Mouse (Mus musculus) limb, embryonic 10.5 days (tissue): ENCODE measurements at regions not wholly inside any gene's neighbourhood (a gene's known extent, or its start where the extent isn't known, plus 50 kb on each side); places are given as distances from the start of the nearest gene placed in this dataset.

Experiments used
- DNase-seq: peaks from one replicate; pipeline ENCODE4 v3.0.0-alpha.2; 2017; ENCODE audit warnings: low spot score
- H3K27ac ChIP-seq: fragments of 300-500 bp; sonication (generic); 2 replicates; pipeline ENCODE4 v1.5.1; 2016; ENCODE audit warnings: mild to moderate bottlenecking
- H3K27me3 ChIP-seq: fragments of 300-500 bp; sonication (generic); 2 replicates; pipeline ENCODE4 v1.6.1; 2016; ENCODE audit warnings: low read depth, mild to moderate bottlenecking; ENCODE audit not compliant: poor library complexity, severe bottlenecking
- H3K36me3 ChIP-seq: fragments of 300-500 bp; sonication (generic); 2 replicates; pipeline ENCODE4 v1.6.1; 2016; ENCODE audit warnings: mild to moderate bottlenecking, moderate library complexity
- H3K4me1 ChIP-seq: fragments of 300-500 bp; sonication (generic); 2 replicates; pipeline ENCODE4 v1.6.1; 2016
- H3K4me3 ChIP-seq: fragments of 300-500 bp; sonication (generic); 2 replicates; pipeline ENCODE4 v1.5.1; 2016; ENCODE audit warnings: mild to moderate bottlenecking, moderate library complexity
- H3K9me3 ChIP-seq: fragments of 300-500 bp; sonication (generic); replicated peaks from 2 replicates; pipeline ENCODE4 v1.6.1; 2016; ENCODE audit warnings: mild to moderate bottlenecking
- WGBS: fragments of 180-500 bp; shearing (Covaris S2); methylation state at CpG from one replicate; pipeline ENCODE4 v1.1.7; 2016; 5-methylcytosine and 5-hydroxymethylcytosine counted together

DNA sequence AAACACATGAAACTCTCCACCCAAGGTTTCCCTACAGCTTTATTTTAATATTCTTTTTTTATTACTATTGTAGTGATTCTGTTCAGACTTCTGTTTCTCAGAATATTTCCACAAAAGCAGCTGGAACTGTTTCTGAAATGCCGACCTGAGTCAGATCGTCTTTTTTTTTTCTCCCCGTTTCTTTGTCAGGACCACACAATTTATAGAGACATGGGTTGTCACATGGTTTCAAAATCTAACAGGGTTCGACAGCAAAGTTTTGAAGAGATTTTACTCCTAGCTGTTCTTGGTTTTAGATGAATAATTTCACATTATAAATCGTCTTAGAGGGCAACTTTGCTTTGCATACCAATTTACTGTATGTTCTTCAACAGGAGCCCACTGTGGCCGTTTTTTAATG, 84.0 kb upstream of the Ralgps2 start:
- Histone ChIP-seq H3K27ac (no peak overlapping the region), H3K27me3 (no peaks in the 10 kb centered on the region), H3K4me3 (no peak overlapping the region), H3K4me1 (no peaks in the 10 kb centered on the region), H3K9me3 (no peaks in the 10 kb centered on the region), H3K36me3 (no peaks in the 10 kb centered on the region)
- no peak for DNase-seq
- WGBS = 85% methylated on average over 6 of the region's 6 CpGs

DNA sequence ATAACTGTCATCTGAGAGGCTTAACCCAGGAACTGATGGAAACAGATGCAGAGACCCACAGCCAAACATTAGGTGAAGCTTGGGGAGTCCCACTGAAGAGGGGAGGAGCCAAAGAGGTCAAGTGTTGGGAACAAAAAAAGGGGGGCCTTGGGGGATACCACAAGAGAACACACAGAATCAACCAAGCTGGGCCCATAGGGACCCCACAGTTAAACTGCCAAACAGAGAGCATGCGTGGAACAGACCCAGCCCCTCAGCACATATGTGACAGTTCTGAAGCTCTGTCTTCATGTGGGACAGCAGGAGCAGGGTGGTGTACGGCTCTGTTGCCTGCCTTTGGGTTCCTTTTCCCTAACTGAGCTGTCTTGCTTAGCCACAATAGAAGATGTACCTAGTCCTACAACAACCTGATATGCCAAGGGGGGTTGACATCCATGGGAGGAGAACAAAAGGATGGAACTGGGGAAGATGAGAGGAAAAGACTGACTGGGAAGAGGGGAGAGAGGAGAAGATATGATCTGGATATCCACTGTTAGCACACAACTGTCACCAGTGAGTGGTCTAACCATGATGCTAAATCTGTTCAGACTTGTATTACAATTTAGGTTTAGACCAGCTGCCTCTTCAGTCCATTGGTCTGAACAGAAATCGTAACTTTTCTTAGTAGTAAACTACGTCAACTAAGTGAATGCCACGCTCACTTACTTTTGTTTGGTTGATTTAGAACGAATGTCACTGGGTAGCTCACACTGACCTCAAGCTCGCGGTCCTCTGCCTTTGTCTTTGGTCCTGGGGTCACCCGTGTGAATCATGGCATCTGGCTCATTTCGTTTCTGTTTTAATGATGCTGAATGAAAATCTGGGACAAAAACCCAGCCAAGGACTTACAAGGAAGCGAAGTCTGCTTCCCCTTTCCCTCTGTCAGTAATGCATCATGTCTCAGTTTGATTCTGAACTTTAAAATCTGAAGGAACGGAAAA, 83.3 kb upstream of the Ralgps2 start:
- no peaks in the 10 kb centered on the region for H3K36me3 ChIP-seq
- no peaks in the 10 kb centered on the region for H3K27me3 ChIP-seq
- DNase-seq = peak; percentile 24
- no peaks in the 10 kb centered on the region for H3K4me1 ChIP-seq
- no peak overlapping the region for H3K4me3 ChIP-seq
- 86% methylated on average over 12 of the region's 12 CpGs for WGBS
- no peak overlapping the region for H3K27ac ChIP-seq
- H3K9me3 ChIP-seq = no peaks in the 10 kb centered on the region

DNA sequence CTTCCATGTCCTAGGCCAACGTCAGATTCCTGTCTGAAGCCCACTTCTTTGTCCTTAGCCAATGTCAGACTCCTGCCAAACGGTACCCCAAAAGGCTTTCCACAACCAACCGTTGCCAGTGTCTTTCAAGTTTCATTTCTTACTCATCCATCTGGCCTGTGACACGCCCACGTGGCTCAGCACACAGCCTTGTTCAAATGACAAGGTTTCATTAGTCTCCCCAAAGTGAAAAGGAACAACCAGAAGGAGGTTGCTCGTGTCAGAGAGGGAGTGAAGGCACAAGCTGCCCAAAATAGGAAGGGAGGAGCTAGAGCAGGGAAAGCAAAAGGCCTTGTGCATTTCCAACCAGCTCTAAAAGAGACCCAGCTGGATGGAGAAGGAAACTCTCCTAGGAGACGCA, 80.5 kb upstream of the Ralgps2 start:
- Histone ChIP-seq H3K4me3 (no peak overlapping the region), H3K36me3 (no peaks in the 10 kb centered on the region), H3K27me3 (no peaks in the 10 kb centered on the region), H3K27ac (no peak overlapping the region), H3K4me1 (peaks cover 6% of the 10 kb centered on the region; the same call in 1 of the 2 replicates), H3K9me3 (no peaks in the 10 kb centered on the region)
- peak; percentile 21 for DNase-seq
- 69% methylated on average over 7 of the region's 7 CpGs for WGBS

DNA sequence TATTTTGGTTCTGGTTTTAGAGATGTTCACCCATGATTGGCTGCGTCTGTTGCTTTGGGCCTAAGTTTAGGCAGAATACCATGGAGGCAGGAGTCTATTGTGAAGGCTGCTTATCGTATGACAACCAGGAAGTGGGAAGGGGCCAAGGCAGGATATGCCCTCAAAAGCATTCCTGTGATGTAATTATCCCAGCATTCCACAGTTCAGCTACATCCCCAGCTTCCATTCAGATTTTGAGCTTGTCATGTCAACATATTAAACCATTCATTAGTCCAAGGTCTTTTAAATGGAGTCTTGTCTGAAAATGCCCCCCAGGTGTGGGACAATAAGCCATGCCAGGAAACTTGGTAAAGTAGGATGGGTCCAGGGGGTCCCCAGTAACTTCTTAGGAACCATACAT, 79.3 kb upstream of the Ralgps2 start:
- peaks cover 6% of the 10 kb centered on the region; the same call in 1 of the 2 replicates for H3K4me1 ChIP-seq
- H3K4me3 ChIP-seq = no peak overlapping the region
- WGBS = 90% methylated on average over 2 of the region's 2 CpGs
- no peak overlapping the region for H3K27ac ChIP-seq
- H3K27me3 ChIP-seq = no peaks in the 10 kb centered on the region
- no peaks in the 10 kb centered on the region for H3K9me3 ChIP-seq
- peak; percentile 14 for DNase-seq
- H3K36me3 ChIP-seq = no peaks in the 10 kb centered on the region

DNA sequence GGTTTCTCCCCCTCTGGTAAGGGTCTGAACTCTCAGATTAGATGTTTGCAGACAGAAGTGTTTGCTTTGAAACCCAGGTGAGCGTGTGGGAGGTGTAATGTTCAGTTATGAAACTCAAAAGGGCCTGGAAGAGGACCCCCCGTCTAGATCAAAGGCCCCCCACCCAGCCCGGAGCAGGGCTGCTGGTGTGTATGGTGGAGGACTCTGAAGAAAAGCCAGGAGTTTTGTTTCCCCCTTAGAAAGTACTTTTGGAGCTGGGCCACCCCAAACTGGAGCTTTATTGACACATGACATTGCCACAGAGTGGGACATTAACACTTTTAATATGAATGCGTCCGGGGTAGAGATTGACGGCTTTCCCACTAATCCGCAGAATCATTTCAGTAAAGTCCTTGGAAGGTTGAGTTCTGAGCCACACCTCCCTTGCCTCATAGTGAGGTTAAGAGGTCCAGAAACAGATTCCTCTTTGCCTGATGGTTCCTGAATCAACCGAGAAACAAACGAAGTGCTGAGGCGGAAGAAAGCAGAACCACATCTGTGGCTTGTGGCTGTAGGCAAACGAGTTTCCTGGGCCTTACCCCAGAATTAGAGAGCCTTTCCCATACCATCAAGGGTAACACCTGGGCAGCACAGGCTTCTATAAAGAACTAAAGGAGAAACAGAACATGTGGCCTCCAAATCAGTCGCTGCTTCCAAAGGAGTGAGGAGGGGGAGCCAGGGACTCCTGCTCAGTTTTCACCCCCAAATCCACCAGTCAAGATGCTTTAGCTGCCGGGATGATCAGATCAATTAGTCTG, 78.0 kb upstream of the Ralgps2 start:
- no peaks in the 10 kb centered on the region for H3K27me3 ChIP-seq
- H3K9me3 ChIP-seq = no peaks in the 10 kb centered on the region
- WGBS = 74% methylated on average over 13 of the region's 13 CpGs
- no peak for DNase-seq
- no peaks in the 10 kb centered on the region for H3K36me3 ChIP-seq
- H3K4me3 ChIP-seq = no peak overlapping the region
- peaks cover 6% of the 10 kb centered on the region; the same call in 1 of the 2 replicates for H3K4me1 ChIP-seq
- peak overlapping the region; percentile 42; the same call in 1 of the 2 replicates for H3K27ac ChIP-seq

DNA sequence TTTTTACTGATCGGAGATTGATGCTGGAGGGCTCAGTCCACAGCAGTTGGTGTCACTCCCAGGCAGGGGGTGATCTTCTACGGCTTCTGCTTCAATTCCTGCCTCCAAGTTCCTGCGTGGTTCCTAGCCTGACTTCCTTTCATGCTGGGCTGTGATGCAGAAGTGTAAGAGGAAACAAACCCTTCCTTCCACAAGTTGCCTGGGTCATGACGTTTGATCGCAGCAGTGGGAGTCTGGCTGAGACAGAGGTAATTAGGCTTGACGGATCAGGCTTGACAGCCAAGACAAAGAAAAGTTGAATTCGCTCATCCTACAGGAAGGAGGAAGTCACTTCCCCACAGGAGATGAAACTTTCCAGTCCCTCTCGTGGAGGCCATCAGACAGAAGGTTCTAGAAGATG, 77.2 kb upstream of the Ralgps2 start:
- 62% methylated on average over 8 of the region's 8 CpGs for whole genome bisulfite sequencing
- Histone ChIP-seq H3K27ac (no peak overlapping the region), H3K9me3 (no peaks in the 10 kb centered on the region), H3K36me3 (no peaks in the 10 kb centered on the region), H3K27me3 (no peaks in the 10 kb centered on the region), H3K4me3 (no peak overlapping the region), H3K4me1 (peaks cover 6% of the 10 kb centered on the region; the same call in 1 of the 2 replicates)
- no peak for DNase-seq

DNA sequence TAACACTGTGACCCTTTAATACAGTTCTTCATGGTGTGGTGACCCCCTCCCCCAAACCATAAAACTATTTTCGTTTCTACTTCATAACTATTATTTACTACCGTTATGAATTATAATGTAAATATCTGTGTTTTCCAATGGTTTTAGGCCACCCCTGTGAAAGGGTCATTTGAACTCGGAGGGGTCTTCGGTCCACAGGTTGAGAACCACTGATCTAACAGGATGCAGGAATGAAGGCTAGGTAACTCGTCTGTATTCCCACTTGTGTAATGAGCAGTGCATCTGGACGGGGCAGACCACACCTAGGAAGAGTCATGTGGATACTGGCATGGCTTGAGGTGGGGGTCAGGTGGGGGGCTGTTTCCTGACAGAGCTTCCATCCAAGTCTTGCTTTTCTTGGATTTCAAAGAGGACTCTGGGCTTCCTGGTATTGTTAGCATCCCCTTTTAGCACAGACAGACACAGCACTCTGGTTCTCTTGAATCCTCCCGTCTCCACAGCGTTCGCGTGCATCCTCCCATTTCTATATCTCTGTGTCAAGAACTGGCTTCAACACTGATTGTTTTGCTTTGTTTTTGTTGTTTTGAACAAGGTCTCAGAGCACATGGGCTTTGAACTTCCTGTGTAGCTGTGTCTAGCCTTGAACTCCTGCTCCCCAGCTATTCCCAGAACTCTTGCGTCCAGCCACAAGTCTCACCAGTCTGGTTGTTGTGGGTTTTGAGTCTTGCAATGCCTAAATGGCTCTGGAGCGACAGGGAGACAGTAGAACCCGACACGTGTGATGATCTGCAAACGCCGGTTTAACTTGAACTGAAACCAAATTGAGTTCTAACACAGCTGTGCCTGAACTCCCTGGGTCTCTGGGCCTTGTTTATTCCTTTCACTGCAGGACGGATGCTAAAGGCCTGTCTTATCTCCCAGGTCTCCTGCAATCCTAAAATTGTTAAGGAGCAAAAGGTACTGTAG, 75.4 kb upstream of the Ralgps2 start:
- no peak overlapping the region for H3K27ac ChIP-seq
- H3K4me3 ChIP-seq = no peak overlapping the region
- H3K4me1 ChIP-seq = peaks cover 6% of the 10 kb centered on the region; the same call in 1 of the 2 replicates
- H3K9me3 ChIP-seq = no peaks in the 10 kb centered on the region
- DNase-seq = no peak
- WGBS = 89% methylated on average over 17 of the region's 17 CpGs
- no peaks in the 10 kb centered on the region for H3K36me3 ChIP-seq
- H3K27me3 ChIP-seq = no peaks in the 10 kb centered on the region

DNA sequence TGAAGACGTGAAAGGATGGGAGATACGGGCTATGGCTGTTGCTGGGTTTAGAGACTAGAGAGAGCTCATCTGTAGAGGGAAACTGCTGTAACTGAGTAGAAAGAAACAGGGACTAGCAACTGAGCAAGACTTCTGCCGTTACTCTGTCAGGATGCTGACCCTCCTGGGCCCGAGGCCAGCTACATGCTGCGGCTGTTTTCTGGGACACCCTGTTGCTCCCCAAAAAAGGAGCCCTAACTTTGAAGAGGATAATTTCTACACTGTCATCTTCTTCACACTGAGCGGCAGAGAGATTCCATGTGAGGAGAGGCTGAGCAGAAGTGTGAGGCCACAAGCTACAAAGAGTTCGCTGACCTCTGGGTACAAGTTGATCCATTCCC, 74.2 kb upstream of the Ralgps2 start:
- peaks cover 6% of the 10 kb centered on the region; the same call in 1 of the 2 replicates for H3K4me1 ChIP-seq
- H3K27ac ChIP-seq = no peak overlapping the region
- no peak overlapping the region for H3K4me3 ChIP-seq
- no peaks in the 10 kb centered on the region for H3K27me3 ChIP-seq
- WGBS = 80% methylated on average over 7 of the region's 7 CpGs
- no peaks in the 10 kb centered on the region for H3K36me3 ChIP-seq
- no peaks in the 10 kb centered on the region for H3K9me3 ChIP-seq
- DNase-seq = no peak

DNA sequence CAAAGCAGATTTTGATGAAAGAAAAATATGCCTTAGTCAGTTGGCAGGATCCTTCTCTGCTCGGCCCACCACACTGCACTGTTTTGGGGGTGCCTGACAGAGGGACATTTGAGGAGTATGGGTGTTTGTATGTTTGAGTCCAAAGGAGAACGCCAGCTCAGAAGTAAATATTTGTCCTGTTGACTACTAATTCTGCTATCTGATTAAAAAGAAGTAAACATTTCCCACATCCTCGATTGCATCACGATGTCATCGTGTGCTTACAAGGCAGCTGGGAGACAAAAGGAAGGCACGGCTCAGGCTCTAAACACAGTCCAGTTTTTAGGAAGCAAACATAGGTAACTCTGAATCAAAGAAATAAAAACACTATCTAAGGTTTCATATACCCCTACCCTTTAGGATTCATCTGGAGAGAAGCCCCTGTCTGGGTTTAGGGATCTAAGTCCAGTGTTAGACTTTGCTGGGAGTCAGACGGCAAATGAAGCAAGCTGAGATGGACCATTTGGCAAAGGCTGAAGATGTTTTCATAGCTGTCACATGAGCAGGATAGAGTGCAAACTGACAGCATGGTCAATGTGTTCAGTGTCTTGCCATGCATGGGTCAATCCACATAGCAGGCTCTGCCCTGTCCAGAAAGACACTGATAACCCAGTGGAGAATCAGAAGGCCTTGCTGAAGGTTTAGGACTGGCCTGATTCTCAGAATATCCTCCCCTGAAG, 73.7 kb upstream of the Ralgps2 start:
- WGBS = 78% methylated on average over 7 of the region's 7 CpGs
- no peak for DNase-seq
- Histone ChIP-seq H3K4me1 (peaks cover 6% of the 10 kb centered on the region; the same call in 1 of the 2 replicates), H3K27me3 (no peaks in the 10 kb centered on the region), H3K27ac (no peak overlapping the region), H3K9me3 (no peaks in the 10 kb centered on the region), H3K36me3 (no peaks in the 10 kb centered on the region), H3K4me3 (no peak overlapping the region)

DNA sequence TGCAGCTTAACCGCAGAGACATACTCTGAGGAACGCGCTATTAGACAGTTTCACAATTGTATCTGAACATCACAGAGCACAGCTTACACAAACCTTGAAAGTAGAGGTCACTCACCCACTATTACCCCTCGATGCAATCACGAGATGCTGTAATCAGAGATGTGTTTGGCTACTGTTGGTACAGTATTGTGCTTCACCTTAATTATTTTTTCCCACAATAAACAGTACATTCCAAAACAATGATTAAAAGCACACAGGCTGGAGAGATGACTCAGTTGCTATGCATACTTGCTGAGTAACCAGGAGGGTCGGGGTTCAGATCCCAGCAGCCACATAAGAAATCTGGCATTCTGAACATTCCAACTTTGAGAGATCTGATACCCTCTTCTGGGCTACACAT, 71.8 kb upstream of the Ralgps2 start:
- H3K4me3 ChIP-seq = no peak overlapping the region
- H3K27ac ChIP-seq = no peak overlapping the region
- H3K36me3 ChIP-seq = no peaks in the 10 kb centered on the region
- no peaks in the 10 kb centered on the region for H3K4me1 ChIP-seq
- no peaks in the 10 kb centered on the region for H3K9me3 ChIP-seq
- DNase-seq = no peak
- H3K27me3 ChIP-seq = no peaks in the 10 kb centered on the region
- 94% methylated on average over 6 of the region's 6 CpGs for WGBS

DNA sequence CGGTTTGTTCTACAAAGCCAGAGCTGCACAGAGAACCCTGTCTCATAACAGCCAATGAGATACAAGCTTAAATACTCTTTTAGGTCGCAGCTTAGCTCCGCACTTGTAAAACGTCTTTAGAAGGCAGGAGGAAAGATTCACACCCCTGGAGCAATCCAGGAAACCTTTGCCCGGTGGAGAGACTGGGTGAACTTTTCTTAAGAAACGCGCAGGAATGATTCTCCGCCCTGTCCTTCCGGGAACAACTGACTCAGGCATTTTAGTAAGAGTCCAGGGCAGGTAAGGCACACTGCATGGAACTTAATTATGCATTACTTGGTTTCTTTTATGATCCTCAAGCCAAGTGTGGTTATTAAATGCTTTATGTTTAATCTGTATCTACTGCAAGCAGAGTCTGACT, 70.0 kb upstream of the Ralgps2 start:
- H3K27me3 ChIP-seq = no peaks in the 10 kb centered on the region
- H3K27ac ChIP-seq = no peak overlapping the region
- no peaks in the 10 kb centered on the region for H3K9me3 ChIP-seq
- H3K4me1 ChIP-seq = no peaks in the 10 kb centered on the region
- no peaks in the 10 kb centered on the region for H3K36me3 ChIP-seq
- 75% methylated on average over 9 of the region's 9 CpGs for WGBS
- H3K4me3 ChIP-seq = no peak overlapping the region
- DNase-seq = no peak
